In genomic region chr2:167491757-167492708, GRCm38 (mm10) we compare ENCODE assay signal across 8 mouse cellular contexts. TPM values are rescaled to one million over a fixed set of nuclear protein-coding genes. Genes with fewer than 3 reads are reported as not detected.
A peak's percentile ranks its signal among the peaks of the same experiment; 100 is the strongest.
DNase-seq lines count a peak whose midpoint lies in the region; ATAC-seq and TF ChIP-seq lines count a peak whose summit lies in the region.

Rnf114 (plus strand) TSS chr2:167492645.

- no peaks in the 10 kb centered on the region for H3K36me3 ChIP-seq in forebrain, embryonic 16.5 days (ENCODE audit: control insufficient read depth, insufficient read depth)
- H3K36me3 ChIP-seq in hindbrain, embryonic 10.5 days: peaks cover 27% of the 10 kb centered on the region
- H3K36me3 ChIP-seq in splenic B cell, adult 2 months (ENCODE audit: control insufficient read depth, insufficient read depth, low read length, poor library complexity, severe bottlenecking): no peaks in the 10 kb centered on the region

- H3K27ac ChIP-seq in bone marrow, adult 2 months (ENCODE audit: control insufficient read depth, insufficient read depth, low read depth, low read length, poor library complexity): peak within 1 kb of the TSS; percentile 100
- H3K27ac ChIP-seq in forebrain, embryonic 16.5 days (ENCODE audit: low read length): peak within 1 kb of the TSS; percentile 99
- peak within 1 kb of the TSS; percentile 98 for H3K27ac ChIP-seq in hindbrain, embryonic 10.5 days

- no peak for TF ChIP-seq POLR2A in bone marrow, adult 2 months (IDR thresholded peaks at IDR 0.05; ENCODE audit: borderline replicate concordance, control insufficient read depth, low read depth, low read length)

- H3K4me2 ChIP-seq in forebrain, embryonic 16.5 days (ENCODE audit: low read length): peak within 1 kb of the TSS; percentile 98

- H3K4me1 ChIP-seq in bone marrow, adult 2 months (ENCODE audit: control insufficient read depth, insufficient read depth, low read length): no peaks in the 10 kb centered on the region; the same call in 1 of the 2 replicates
- H3K4me1 ChIP-seq in forebrain, embryonic 16.5 days (replicated peaks; ENCODE audit: control insufficient read depth, insufficient read depth, low read length): peaks cover 28% of the 10 kb centered on the region
- peaks cover 29% of the 10 kb centered on the region for H3K4me1 ChIP-seq in hindbrain, embryonic 10.5 days (replicated peaks)

- H3K27me3 ChIP-seq in forebrain, embryonic 16.5 days (replicated peaks; ENCODE audit: control insufficient read depth, insufficient read depth, low read length): no peaks in the 10 kb centered on the region
- no peaks in the 10 kb centered on the region for H3K27me3 ChIP-seq in hindbrain, embryonic 10.5 days (ENCODE audit: insufficient read depth, poor library complexity, severe bottlenecking)
- H3K27me3 ChIP-seq in splenic B cell, adult 2 months (ENCODE audit: control insufficient read depth, insufficient read depth, low read length, poor library complexity, severe bottlenecking): no peaks in the 10 kb centered on the region

- no peak for TF ChIP-seq CTCF in bone marrow, adult 2 months (IDR thresholded peaks at IDR 0.05; ENCODE audit: control insufficient read depth, insufficient read depth, low read length)

- no peaks in the 10 kb centered on the region for H3K9me3 ChIP-seq in forebrain, embryonic 16.5 days (ENCODE audit: control insufficient read depth, low read length)
- H3K9me3 ChIP-seq in hindbrain, embryonic 10.5 days: no peaks in the 10 kb centered on the region

- H3K9ac ChIP-seq in forebrain, embryonic 16.5 days (replicated peaks; ENCODE audit: low read depth, low read length): peak within 1 kb of the TSS; percentile 92

- peak within 1 kb of the TSS; percentile 97 for H3K4me3 ChIP-seq in bone marrow, adult 2 months (replicated peaks; ENCODE audit: control insufficient read depth, low read depth, low read length)
- peak within 1 kb of the TSS; percentile 100 for H3K4me3 ChIP-seq in forebrain, embryonic 16.5 days (replicated peaks; ENCODE audit: low read length)
- H3K4me3 ChIP-seq in hindbrain, embryonic 10.5 days: peak within 1 kb of the TSS; percentile 86

- 3% methylated on average over 52 of the region's 52 CpGs for WGBS in bone marrow, adult 2 months
- WGBS in forebrain, embryonic 16.5 days: 3% methylated on average over 51 of the region's 52 CpGs
- 4% methylated on average over 52 of the region's 52 CpGs for WGBS in hindbrain, embryonic 10.5 days

- peak; percentile 57 for DNase-seq in layer of hippocampus, adult 11-12 months (ENCODE audit: low spot score)
- DNase-seq in layer of hippocampus, adult 9-10 months (ENCODE audit: low spot score): no peak
- no peak for DNase-seq in hindbrain, embryonic 10.5 days (ENCODE audit: low spot score)
- DNase-seq in layer of hippocampus, postnatal 36 days: no peak
- peak; percentile 39 for DNase-seq in lung, postnatal 36 days
- peak; percentile 43 for DNase-seq in splenic B cell, adult 2 months (ENCODE audit: low read depth, low spot score)

- peak; percentile 31 for ATAC-seq in forebrain, embryonic 16.5 days

RNA-seq across cellular contexts. Expression of gene Rnf114, which starts in this region (rescaled TPM):
- 22.4 and 33.5 TPM in 2 replicates for polyA plus RNA-seq in bone marrow, adult 2 months (2011; ENCODE audit: insufficient read depth, insufficient read length, low replicate concordance, missing spikeins)
- polyA plus RNA-seq in forebrain, embryonic 16.5 days (2015; fragmentation: Nextera tagmentation; extraction: Ambion mirVana): 133 and 140 TPM in 2 replicates
- 137 TPM in 2 replicates for polyA plus RNA-seq in hindbrain, embryonic 10.5 days (2016; fragmentation: Nextera tagmentation; extraction: Ambion mirVana)
- total RNA-seq in layer of hippocampus, postnatal 36 days (2021): 10 to 100 TPM; 48.4 to 51.1 TPM

Comparison
In these comparisons a context has a peak if more than half of its experiments do, and no peak if none do; other contexts are left out.
1. DNase-seq: peak in layer of hippocampus, adult 11-12 months (single experiment), lung, postnatal 36 days (single experiment) and splenic B cell, adult 2 months (single experiment); none in layer of hippocampus, adult 9-10 months (single experiment), hindbrain, embryonic 10.5 days (single experiment) and layer of hippocampus, postnatal 36 days (0 of 2).
2. Peak in every context shown above with its lines, with median percentiles within 50 percentile points of each other: H3K27ac ChIP-seq and H3K4me3 ChIP-seq.